Mouse (Mus musculus) testis, adult 10 weeks (tissue): Measurements from ENCODE around the gene Setdb1. TPM values are rescaled to one million over a fixed set of nuclear protein-coding genes. Genes with fewer than 3 reads are reported as not detected.

Experiments used
- polyA plus RNA-seq: library from polyadenylated mRNA; stranded (reverse); fragments of 350-450 nt; fragmentation: Illumina TruSeq; extraction: RNeasy Lipid Tissue Mini Kit (QIAGEN cat#74804); gene quantifications from one replicate; pipeline ENCODE4 v1.2.3, GENCODE M21; 2014; ENCODE audit warnings: low read depth, low replicate concordance

Gene Setdb1
- polyA plus RNA-seq: 35.8 TPM

GRCm38 (mm10) chr3:95356701-95357449, at the start of gene Setdb1:
Setdb1 (minus strand) TSS chr3:95357202.

GRCm38 (mm10) chr3:95402741-95403140, 45.7 kb upstream of the Setdb1 start, which contains the start of gene 4930558C23Rik:
4930558C23Rik (minus strand) TSS chr3:95402841.

GRCm38 (mm10) chr3:95314486-95315093, 42.4 kb downstream of the Setdb1 start, which contains the start of gene Cers2:
Cers2 (plus strand) TSS chr3:95314791.

GRCm38 (mm10) chr3:95307100-95307499, 49.9 kb downstream of the Setdb1 start, which contains the start of gene Anxa9:
Anxa9 (minus strand) TSS chr3:95307176.

GRCm38 (mm10) chr3:95281216-95282126, 75.5 kb downstream of the Setdb1 start, which contains the start of the genes Mindy1 and Prune1:
Mindy1 (plus strand) TSS chr3:95281345.
Prune1 (minus strand) TSS chr3:95282076.

Other genes starting within 250 kb of the Setdb1 start
- gene Vps72, start 246.2 kb downstream of the Setdb1 start, polyA plus RNA-seq: 6.2 TPM
- 4.3 TPM for gene Tmod4, start 232.7 kb downstream of the Setdb1 start, polyA plus RNA-seq
- 18.9 TPM for gene Scnm1, start 223.2 kb downstream of the Setdb1 start, polyA plus RNA-seq
- gene Lysmd1, start 223.1 kb downstream of the Setdb1 start, polyA plus RNA-seq: 2.3 TPM
- not detected for gene Tnfaip8l2, start 214.8 kb downstream of the Setdb1 start, polyA plus RNA-seq
- 1.3 TPM for gene Sema6c, start 196.7 kb downstream of the Setdb1 start, polyA plus RNA-seq
- gene Gabpb2, start 139.3 kb downstream of the Setdb1 start, polyA plus RNA-seq: 11.1 TPM
- 17.4 TPM for gene Cdc42se1, start 128.5 kb downstream of the Setdb1 start, polyA plus RNA-seq
- 185 TPM for gene Mllt11, start 125.0 kb downstream of the Setdb1 start, polyA plus RNA-seq
- 57.5 TPM for gene Gm128, start 115.6 kb downstream of the Setdb1 start, polyA plus RNA-seq
- 0.28 TPM for gene Bnipl, start 106.0 kb downstream of the Setdb1 start, polyA plus RNA-seq
- 45.4 TPM for gene Mindy1, start 75.9 kb downstream of the Setdb1 start, polyA plus RNA-seq
- gene Prune1, start 75.1 kb downstream of the Setdb1 start, polyA plus RNA-seq: 8.2 TPM
- gene Anxa9, start 50.0 kb downstream of the Setdb1 start, polyA plus RNA-seq: 3.2 TPM
- 30.2 TPM for gene Cers2, start 42.4 kb downstream of the Setdb1 start, polyA plus RNA-seq
- gene 4930558C23Rik, start 45.6 kb upstream of the Setdb1 start, polyA plus RNA-seq: 414 TPM
- 18.7 TPM for gene Arnt, start 77.2 kb upstream of the Setdb1 start, polyA plus RNA-seq
- gene Ctsk, start 142.1 kb upstream of the Setdb1 start, polyA plus RNA-seq: 1.9 TPM
- 10.9 TPM for gene Ctss, start 169.6 kb upstream of the Setdb1 start, polyA plus RNA-seq
- 649 TPM for gene Hormad1, start 202.5 kb upstream of the Setdb1 start, polyA plus RNA-seq
- 29.8 TPM for gene Golph3l, start 231.7 kb upstream of the Setdb1 start, polyA plus RNA-seq